Mouse (Mus musculus) embryonic fibroblast, embryonic 13.5 days (primary cell): ENCODE data around the gene Park7.

Experiments used
- CTCF ChIP-seq: IDR thresholded peaks from 2 replicates; pipeline ENCODE4 v1.5.1; 2011; ENCODE audit warnings: mild to moderate bottlenecking, control low read depth, low read length, moderate library complexity, borderline replicate concordance; ENCODE audit not compliant: insufficient read depth
- POLR2A ChIP-seq: IDR thresholded peaks from 2 replicates; pipeline ENCODE4 v1.6.1; 2011; ENCODE audit warnings: low read depth, mild to moderate bottlenecking, control low read depth, low read length, moderate library complexity

DNA sequence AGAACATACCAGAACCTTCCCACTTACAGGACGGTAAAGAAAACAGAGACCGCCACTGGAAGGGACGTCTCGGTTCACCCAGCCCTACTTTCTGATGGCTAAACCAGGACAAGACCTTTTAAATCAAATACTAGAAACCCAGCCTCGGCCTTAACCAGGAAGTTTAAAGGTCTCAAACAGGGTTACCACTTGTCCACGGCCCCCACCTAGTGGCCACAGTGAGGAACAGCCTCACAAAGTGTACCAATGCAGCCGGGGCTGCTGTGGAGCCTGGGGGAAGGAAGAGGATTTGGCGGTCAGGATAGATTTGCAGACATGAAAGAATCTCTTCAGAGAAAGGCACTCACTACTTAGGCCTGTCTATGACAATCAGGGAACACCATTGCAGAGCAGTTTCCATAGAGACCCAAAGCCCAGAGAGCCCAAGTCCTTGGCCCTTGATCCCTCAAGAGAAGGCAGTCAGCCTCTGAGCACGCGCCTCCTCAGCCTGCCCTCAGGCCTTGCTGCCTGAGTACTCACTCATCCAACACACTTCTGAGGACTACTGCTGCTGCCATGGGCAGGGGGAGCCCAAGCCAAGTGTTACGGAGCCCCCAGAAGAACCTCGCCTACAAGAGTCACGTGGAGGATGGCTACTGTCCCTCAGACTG is 15.4 kb downstream of the Park7 start:
- TF ChIP-seq POLR2A (no peak), CTCF (peak; percentile 54; the same call in 1 of the 2 replicates)
